Mouse (Mus musculus): ENCODE measurements around the gene Gm6525.
A peak's percentile ranks its signal among the peaks of the same experiment; 100 is the strongest.

Gene Gm6525

DNA sequence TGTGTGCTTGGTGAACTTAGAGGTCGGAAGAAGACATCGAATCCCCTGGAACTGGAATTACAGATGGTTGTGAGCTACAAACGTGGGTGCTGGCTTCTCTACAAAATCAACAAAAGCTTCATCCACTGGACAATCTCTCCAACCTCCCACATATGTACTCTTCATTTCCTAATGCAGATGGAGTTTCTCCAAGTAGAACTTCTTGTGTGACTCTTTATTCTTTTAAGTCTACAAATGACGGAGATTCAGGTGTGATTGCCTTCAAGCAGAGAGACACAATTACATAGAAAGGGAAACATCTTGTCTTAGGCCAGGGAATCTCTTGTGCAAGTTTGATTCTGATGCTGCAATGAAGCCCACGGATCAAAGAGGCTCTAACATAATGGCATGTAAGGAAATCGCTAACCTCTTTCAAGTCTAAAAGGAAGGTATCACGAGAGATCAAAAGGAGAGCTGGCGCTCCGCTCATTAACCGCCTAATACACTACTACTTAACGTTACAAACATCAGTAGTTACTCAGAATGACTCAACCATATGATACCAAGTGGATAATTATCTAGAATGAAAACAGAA is at the start of gene Gm6525:
Gm6525 (plus strand) TSS at position 524 of the 574 bp plus-strand sequence.
- no peak for DNase-seq (ENCODE audit: low spot score in 2 of 2)

DNA sequence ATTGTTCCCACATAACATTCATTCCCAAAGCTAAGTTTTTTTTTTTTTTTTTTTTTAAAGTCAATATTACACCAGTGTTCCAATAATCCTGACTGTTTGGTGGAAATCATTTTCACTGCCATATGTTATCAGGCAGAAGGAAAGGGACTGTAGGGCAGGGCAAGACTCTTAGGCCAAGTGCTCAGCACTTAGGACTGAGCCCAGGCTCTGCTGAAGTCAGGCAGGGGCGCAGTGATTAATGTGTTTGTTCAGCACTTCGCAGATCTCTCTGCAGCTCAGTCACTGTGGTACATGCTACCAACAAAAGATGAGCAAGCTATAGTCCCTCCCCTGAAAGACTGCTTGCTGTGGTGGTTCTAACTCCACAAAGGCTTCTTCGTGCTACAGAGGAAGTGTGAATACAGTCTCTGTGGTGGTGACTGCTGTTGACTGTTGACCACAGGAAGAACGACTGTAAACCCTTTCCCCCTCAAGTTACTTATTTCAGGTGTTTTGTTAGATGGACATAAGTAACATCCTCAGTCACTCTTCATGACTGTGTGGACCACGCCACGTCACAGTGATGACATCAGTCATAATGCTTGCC is 48.1 kb upstream of the Gm6525 start:
- DNase-seq (ENCODE audit: low spot score in 2 of 2) = no peak

DNA sequence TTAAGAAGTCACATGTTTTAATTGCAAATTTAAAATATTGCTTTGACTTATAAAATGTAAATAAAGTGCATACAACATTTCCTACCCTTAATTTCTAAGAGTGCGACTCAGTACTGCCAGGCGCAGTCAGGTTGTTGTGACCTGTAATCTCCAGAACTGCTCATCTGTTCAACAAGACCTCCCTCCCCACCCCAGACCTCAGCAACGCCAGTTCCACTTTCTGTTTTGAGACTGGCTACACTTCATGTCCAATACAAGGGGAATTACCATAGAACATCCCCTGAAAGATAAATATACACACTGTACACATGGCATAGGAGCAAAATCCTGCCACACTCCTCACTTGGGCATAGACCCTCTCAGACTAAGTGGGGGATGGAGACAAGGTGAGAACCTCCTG is 47.2 kb upstream of the Gm6525 start:
- no peak for DNase-seq (ENCODE audit: low spot score in 2 of 2)

DNA sequence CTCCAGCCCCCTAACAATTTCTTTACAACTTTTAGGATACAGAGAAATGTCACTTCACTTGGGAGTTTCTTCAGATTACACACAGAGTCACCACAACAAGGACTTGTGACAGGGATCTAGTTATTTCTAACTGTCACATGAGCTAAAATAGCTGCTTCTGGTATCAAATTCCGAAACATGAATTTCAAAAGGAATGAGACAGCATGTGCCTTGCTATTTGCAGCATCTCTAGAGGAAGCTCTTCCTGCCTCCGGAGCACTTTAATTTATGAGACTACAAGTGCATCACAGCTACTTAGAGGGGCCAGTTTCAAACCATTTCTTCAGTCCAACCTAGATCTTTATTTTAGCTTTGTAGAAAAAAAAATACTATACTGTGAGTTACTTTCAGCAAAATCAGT is 46.5 kb upstream of the Gm6525 start:
- no peak for DNase-seq (ENCODE audit: low spot score in 2 of 2)

DNA sequence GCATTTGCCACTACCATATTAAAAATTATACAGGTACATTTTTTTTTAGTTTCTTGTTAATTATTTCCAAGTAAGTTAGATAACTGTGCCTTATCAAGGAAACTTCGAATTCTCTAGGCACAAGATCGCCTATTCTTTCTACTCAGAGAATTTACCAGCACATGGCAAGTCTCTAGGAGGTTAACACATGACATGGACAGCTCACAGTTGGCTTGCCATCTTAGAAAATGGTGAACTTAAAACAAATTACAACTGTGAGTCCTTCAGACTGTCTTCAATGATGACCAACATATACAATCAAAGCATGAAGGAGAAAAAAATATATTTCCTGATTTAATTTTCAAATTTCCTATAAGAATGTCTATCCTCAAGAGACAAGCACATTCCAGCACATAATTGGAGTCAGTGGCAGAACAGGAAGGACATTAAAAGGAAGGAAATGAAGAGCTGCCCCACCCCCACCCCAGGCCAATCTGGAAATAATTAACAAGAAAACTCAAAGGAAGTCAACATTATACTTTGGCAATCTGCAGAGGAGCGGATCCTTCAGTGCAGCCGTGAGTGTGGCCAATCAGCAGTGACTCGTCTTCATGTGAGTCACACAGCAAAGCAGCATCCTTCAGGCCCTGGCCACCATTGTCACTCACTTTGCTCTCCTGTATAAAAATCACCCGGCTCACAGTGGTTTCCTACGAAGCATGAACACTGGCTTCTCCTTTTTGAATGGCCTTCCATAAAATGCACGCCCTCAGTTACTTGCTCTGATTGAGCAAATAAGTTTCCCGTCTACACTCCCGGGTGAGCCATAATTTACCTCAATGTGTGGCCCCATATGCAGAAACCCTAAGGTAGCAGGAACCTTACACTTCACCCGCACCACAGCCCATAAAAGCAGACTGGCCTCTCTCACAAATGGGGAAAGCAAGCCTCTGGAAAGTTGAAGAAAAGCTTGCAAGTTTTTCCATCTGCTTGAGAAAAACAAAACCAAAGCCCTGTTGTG is 44.7 kb upstream of the Gm6525 start:
- no peak for DNase-seq (ENCODE audit: low spot score in 2 of 2)

DNA sequence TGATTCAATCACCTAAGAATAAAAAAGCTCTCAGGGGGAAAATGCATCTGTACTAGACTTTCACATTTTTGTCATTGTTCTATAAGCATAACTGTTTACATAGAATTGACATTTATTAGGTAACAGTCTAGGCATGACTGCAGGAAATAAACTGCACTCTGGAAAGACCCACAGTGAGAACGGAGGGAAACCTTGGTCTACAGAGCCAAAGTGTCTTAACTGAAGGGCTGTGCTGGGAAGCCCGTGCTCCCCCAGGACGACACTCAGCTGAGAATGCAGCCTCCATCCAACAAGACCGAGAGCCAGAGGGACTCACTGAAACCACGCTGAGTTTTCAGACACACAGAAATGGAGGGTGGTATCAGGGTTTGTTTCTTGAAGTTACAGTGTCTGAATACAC is 43.1 kb upstream of the Gm6525 start:
- DNase-seq (ENCODE audit: low spot score in 2 of 2) = no peak

DNA sequence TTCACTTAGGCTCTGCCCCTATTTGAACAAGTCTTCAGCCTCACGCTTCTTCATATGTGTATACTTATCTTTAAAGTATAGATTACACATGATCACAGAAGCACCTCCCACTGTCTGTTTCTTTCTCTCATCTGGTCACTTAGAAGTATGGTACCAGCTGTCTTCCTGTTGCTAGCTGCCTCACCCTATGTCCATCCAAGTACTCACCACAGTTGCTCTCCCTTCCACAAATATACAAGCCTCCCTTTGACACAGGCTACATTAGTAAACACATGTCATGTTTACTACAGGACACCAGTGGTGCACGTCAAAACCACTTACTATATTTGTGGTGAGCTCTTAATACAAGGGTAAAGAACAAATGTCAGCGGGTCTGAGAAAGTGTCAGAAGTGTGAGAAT is 42.5 kb upstream of the Gm6525 start:
- DNase-seq (ENCODE audit: low spot score in 2 of 2) = no peak

DNA sequence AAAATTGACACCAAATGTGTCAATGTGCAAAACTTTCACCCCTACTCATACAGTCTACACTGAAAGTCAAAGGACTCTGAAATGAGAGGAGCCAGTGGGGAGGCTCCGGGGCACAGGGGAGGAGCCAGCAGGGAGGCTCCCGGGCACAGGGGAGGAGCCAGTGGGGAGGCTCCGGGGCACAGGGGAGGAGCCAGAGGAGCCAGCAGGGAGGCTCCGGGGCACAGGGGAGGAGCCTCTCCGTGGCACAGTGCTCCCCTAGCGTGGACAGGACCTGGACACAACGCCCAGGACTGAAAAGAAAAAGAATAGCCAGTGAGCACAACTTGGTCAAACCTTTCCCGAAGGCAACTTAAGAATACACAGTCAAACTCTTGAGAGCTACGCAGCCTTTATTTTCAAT is 38.5 kb upstream of the Gm6525 start:
- no peak for DNase-seq (ENCODE audit: low spot score in 2 of 2)

DNA sequence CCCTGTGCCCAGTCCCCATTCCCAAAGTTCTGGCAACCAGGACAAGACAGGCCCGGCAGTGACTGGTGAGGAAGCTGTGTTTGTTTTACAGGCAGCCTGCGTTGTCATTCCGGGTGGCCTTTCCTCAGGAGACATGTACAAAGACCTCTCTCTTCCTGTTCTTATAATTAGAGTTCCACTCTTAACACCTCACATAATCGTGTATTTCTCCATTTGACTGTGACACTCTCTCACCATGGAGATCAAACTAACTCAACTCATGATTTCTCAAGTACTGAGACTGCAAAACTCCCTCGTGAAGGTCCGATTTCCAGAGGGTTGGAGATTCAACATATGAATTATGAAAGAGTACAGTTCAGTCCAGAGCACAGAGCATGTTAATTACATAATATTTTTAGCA is 38.0 kb upstream of the Gm6525 start:
- DNase-seq (ENCODE audit: low spot score in 2 of 2) = no peak

DNA sequence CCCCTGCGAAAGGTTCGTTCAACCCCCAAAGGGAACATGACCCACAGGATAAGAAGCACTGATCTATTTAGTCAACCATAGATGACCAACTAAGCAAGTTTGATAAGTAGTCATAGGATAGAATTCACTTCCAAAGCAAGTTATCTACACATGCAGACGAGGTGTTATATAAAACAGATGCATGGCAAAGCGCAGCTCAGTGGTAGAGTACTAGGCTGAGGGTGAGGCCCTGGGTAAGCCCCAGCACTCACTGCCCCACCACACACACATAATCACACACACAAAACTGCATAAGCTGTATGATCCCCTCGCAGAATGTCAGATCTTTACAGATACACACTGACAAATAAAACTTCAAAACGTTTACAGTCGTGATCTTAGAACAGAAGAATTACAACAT is 37.4 kb upstream of the Gm6525 start:
- DNase-seq (ENCODE audit: low spot score in 2 of 2) = no peak

DNA sequence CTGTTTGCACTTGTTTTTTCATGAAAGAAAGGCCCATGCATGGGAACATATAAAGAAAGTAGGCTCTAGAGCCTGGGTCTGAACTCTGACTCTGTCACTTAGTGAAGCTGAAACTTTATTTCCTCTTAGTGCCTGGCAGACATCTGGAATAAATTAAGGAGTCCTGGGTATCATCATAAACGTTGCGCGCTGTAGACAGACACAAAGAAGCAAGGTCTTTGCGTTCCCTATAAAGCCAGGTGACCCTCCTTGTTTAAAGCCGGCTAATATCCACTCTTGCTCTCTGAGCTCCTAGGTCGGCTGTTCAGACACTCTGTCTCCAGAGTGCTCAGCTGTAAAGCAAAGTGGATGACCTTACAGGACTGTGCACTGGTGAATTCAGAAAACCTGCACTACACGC is 33.0 kb upstream of the Gm6525 start:
- no peak for DNase-seq (ENCODE audit: low spot score in 2 of 2)

DNA sequence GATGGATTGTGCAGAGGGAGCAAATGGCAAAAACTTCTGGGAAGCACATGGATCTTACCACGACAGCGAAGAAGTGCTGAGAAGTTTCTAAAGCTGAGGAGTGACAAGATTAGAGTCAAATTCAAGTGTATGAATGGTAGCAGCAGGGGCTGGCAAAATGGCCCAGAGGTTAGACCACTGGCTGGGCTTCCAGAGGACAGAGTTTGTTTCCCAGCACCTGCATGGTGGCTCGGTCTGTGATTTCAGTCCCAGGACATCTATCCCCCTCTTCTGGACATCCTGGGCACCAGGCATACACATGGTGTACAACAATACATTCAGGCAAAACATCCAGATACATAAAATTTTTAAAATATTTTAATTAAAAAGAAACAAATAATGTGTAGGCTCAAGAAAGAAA is 24.1 kb upstream of the Gm6525 start:
- DNase-seq (ENCODE audit: low spot score in 2 of 2) = no peak

DNA sequence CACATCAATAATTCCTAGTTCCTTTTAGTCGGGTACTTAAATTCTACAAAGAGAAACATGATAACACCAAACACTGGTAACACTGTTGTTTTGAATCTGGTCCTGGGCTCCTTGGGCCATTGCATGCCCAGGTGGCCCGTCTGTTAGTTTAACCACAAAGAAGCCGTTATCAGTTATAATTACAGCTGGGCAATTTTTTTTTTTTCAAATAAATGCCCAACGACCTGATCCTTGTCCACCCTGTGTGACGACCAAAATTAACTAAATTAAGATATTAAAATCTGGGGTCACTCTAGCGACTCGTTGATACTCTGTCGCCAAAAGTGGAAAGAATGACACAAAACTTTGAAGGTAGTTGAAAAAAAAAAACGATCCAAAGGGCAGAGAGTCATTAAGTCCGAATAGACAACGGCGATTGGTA is 19.2 kb upstream of the Gm6525 start:
- no peak for DNase-seq (ENCODE audit: low spot score in 2 of 2)

DNA sequence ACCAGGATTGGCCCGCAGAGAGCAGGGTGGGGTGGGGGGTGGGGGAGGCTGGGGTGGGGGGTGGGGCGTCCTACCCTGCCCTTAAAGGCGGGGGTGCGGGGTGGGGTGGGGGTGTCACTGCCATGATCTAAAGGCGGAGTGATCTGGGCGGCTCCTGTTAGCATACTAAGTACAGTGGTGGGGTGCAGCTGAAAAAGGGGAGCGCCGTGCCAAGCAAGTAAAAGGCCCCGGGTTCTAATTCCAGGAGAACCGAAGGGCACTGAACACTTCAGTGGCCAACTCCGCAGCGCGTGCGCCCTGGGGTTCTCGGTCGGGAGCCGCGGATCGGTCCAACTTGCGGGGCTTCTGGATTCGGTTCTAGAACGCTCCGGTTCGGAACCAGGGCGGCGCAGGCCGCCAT is 18.8 kb upstream of the Gm6525 start:
- DNase-seq (ENCODE audit: low spot score in 2 of 2) = peak in 1 of 2 experiments; percentile 28

DNA sequence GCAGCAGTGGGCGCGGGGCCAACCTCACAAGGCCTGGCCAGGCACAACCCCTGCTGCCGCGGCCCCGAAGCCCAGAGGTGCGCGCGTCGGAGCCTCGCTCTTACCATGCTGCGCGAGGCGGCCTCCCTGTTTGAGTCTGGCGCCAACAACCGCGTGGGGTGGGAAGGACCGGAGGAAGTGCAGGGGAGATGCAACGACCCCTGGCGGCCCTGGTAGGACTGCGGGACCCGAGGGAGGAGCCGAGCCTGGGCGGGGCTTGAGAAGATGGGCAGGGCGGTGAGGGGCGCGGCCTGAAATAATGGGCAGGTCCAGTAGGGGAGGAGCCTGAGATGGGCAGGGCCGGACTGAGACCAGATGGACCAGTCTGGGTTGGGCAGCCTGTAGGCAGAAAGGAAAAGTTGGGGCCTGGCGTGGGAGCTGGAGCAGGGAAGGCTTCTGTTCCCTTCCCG is 18.3 kb upstream of the Gm6525 start, which contains the start of gene Mnd1:
Mnd1 (minus strand) TSS at position 229 of the 449 bp plus-strand sequence.
- peak; percentile 94 to 99 for DNase-seq (ENCODE audit: low spot score in 2 of 2)

DNA sequence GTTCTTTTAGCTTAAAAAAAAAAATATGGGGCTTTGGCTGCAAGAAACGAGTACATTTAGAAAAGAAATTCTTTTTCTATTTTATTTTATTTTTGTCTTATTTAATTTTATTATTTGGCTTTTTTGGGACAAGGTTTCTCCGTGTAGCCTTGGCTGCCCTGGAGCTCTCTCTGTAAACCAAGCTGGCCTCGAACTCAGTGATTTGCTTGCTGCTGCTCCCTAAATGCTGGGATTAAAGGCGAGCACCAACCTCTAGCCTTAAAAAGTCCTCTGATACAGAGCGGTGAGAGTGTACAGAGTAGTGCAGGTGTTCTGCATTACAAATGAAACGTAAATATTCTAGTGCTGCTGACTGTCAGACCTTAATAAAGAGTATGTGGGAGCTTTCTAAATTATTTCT is 17.8 kb upstream of the Gm6525 start:
- no peak for DNase-seq (ENCODE audit: low spot score in 2 of 2)

DNA sequence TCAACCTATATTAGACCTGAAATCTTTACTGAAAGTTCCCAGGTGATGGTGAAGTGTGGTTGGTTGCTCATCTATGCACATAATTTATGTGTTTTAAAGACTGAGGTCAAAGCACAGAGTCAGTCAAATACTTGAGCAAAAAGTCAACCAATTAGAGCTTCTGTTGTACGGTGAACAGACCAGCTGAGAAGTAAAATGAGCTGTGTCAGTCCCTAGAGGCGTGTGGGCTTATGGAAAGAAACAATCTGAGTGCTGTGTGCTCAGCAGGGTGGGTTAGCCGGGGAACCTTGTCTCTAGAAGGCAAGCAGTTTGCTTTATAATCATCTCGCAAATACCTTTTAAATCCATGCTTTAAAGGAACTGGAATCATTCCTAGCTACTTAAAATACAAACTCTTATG is 16.9 kb upstream of the Gm6525 start:
- DNase-seq (ENCODE audit: low spot score in 2 of 2) = no peak

DNA sequence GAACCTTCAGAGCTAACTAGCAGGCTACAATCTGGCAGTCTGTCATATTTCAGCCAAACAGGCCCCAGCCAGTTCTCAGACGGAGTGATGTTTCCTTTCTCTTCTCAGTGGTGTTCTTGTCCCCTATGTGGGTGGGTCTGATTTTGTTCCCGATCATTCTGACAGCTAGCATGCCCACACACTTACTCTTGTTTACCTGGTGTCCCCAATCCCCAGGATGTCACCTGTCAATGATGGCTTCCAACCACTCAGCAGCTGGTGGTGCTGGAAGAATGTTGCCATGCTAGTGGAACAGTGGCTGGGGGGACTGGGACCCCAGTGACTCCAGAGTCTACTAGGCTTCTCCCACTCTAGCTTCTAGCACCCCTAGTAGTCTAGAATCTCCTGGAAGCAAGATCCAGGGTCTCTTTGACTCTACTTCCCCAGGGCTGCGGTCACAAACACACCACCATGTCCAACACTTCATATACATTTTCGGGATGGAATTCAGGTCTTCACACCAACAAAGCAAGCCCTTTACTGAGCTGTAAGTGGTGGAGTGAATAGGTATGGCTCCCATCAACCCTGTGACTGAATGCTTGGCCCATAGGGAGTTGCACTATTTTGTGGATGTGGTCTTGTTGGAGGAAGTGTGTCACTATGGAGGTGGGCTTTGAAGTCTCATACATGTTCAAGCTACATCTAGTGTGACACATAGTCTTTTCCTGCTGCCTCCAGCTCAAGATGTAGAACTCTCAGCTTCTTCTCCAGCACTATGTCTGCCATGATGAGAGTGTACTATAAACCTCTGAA is 16.1 kb upstream of the Gm6525 start:
- DNase-seq (ENCODE audit: low spot score in 2 of 2) = no peak

DNA sequence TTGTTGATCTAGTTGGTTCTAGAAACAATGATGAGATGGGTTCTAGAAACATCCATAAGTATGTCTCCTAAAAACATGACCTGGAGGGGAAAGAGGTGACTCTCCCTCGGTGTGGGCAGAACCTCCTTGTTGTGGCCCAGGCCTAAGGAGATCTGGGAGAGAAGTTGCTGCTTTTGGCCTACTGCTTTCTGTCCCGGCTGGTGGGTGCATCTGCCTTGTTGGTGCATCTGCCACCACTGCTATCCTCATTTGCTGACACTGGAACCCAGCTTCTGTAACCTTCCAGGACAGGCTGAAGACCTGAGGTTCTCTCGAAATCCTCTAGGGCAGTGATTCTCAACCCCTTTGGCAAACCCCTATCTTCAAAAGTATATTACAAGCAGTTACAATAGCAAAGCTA is 8.5 kb upstream of the Gm6525 start:
- no peak for DNase-seq (ENCODE audit: low spot score in 2 of 2)

DNA sequence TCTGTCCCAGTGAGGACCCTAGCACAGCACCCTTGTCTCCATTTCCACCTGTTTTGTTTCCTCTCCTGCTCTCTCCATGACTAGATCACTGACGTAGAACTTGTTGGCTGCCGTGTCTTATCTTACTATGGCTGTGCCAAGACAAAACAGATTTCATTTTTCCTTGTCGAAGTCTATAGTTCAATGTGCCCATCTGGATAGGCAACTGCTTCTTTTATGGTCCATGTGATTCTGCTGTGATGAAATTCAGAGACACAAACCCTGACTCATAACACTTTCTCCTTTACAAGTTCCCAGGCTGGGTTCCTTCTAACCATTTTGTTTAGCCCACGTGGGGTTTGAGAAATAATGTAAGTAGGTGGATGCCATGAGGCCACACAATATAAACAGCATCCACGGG is 7.8 kb upstream of the Gm6525 start:
- no peak for DNase-seq (ENCODE audit: low spot score in 2 of 2)

DNA sequence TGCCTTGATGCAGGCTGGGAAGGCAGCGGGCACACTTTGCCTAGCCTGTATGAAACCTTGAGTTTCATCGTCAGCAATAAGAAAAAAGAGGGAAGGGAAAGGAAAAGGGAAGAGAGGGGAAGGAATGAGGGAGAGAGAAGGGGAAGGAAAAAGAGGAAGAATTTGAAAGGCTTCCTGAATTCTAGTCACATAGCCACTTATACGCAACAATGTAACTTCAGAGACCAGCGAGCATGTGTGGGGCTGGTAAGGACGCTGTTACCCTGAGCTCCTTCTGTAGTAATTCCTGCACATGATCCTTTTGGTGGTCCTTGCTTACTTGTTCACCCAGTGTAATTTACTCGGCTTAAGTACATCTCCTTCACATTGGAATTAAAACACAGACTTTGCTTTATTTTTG is 5.0 kb upstream of the Gm6525 start:
- no peak for DNase-seq (ENCODE audit: low spot score in 2 of 2)
